Mouse (Mus musculus) spleen, adult 2 months (tissue): ENCODE results near the gene Cnpy1.

Experiments used
- CTCF ChIP-seq: fragments of 200-500 bp; IDR thresholded peaks from 2 replicates; pipeline ENCODE4 v1.5.1; 2011; ENCODE audit warnings: mild to moderate bottlenecking, inconsistent platforms; ENCODE audit not compliant: insufficient read depth, insufficient read length, insufficient replicate concordance; ENCODE audit errors: extremely low read depth
- POLR2A ChIP-seq: fragments of 200-500 bp; IDR thresholded peaks from 2 replicates; pipeline ENCODE4 v1.6.1; 2011; ENCODE audit warnings: low read depth, low read length, inconsistent platforms

DNA sequence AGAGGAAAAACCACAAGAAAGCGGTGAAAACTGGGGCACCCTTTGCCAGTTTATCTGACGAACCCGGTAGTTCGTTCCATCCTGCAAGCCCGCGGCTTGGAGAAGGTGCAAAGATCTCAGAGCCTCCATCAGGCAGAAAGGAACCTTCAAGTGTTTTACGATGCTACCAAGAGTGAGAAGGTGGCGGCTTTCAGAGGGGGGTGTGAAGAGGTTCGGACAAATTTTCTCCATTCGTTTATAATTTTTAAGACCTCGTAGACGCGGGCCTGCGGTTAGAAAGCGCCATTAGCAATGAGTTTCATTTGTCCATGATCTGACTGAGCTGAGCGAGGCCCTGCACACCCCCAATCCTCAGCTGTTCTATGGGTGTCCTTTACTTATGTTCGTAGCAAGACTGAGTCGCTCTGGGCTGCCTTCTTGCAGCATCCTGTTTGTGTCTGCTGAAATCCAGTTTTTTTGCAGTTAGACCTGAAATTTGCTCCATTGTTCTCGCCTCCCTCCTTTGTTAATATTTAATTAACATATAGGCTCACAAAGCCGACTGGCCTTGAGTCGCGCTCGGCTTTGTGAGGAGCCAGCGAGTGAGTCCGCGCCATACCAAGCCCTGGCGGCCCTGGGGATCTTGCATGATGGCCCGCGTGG is 77.9 kb downstream of the Cnpy1 start:
- TF ChIP-seq CTCF (no peak), POLR2A (no peak)
